Mouse (Mus musculus) intestine, embryonic 14.5 days (tissue): ENCODE results near the gene Hils1. TPM values are rescaled to one million over a fixed set of nuclear protein-coding genes. Genes with fewer than 3 reads are reported as not detected.

Experiments
- ATAC-seq: fragments of 200-750 bp; cut with Nextera tagmentation; replicated peaks from 2 replicates; pipeline ENCODE4 v1.8.0; 2017; ENCODE audit warnings: low read depth, moderate number of reproducible peaks, moderate TSS enrichment, moderate library complexity; ENCODE audit not compliant: low FRiP score, low TSS enrichment
- DNase-seq: peaks from one replicate; pipeline ENCODE4 v3.0.0-alpha.2; 2018; ENCODE audit warnings: low spot score
- H3K27ac ChIP-seq: fragments of 300-500 bp; sonication (generic); 2 replicates; pipeline ENCODE4 v1.5.1; 2014; ENCODE audit warnings: low read depth, mild to moderate bottlenecking, control low read depth
- H3K27me3 ChIP-seq: fragments of 300-500 bp; sonication (generic); replicated peaks from 2 replicates; pipeline ENCODE4 v1.6.1; 2014; ENCODE audit warnings: low read length, control low read depth; ENCODE audit not compliant: control insufficient read depth, insufficient read depth
- H3K36me3 ChIP-seq: fragments of 300-500 bp; sonication (generic); 2 replicates; pipeline ENCODE4 v1.6.1; 2014; ENCODE audit warnings: low read length, control low read depth; ENCODE audit not compliant: control insufficient read depth, insufficient read depth
- H3K4me1 ChIP-seq: fragments of 300-500 bp; sonication (generic); replicated peaks from 2 replicates; pipeline ENCODE4 v1.6.1; 2014; ENCODE audit warnings: low read length, control low read depth, mixed read lengths; ENCODE audit not compliant: control insufficient read depth, insufficient read depth
- H3K4me2 ChIP-seq: fragments of 300-500 bp; sonication (generic); 2 replicates; pipeline ENCODE4 v1.6.1; 2014; ENCODE audit warnings: low read length
- H3K4me3 ChIP-seq: fragments of 300-500 bp; sonication (generic); 2 replicates; pipeline ENCODE4 v1.5.1; 2014; ENCODE audit warnings: low read depth, low read length, control low read depth, mixed read lengths
- H3K9ac ChIP-seq: fragments of 300-500 bp; sonication (generic); 2 replicates; pipeline ENCODE4 v1.6.1; 2014; ENCODE audit warnings: mild to moderate bottlenecking, low read length
- H3K9me3 ChIP-seq: fragments of 300-500 bp; sonication (generic); 2 replicates; pipeline ENCODE4 v1.6.1; 2016; ENCODE audit warnings: low read length, control low read depth; ENCODE audit not compliant: control insufficient read depth
- WGBS: fragments of 180-500 bp; shearing (Covaris S2); extraction: QIAGEN DNeasy Blood & Tissue Kit; methylation state at CpG from one replicate; pipeline ENCODE4 v1.1.7; 2014; 5-methylcytosine and 5-hydroxymethylcytosine counted together
- polyA plus RNA-seq: library from polyadenylated mRNA; unstranded; fragments of >200 nt; fragmentation: Nextera tagmentation; extraction: Ambion mirVana; gene quantifications from 2 replicates; pipeline ENCODE4 v1.2.1, GENCODE M21; 2014

The Hils1 gene
- polyA plus RNA-seq, 1 experiment from 2014 or later = not detected

- peak overlapping the region; percentile 88 for H3K4me3 ChIP-seq
- no peak for DNase-seq
- 2% methylated on average over 20 of the region's 20 CpGs for WGBS
These were observed 25.0 kb downstream of the Hils1 start for GRCm38 (mm10) chr11:94992480-94992753.

GRCm38 (mm10) chr11:94992754-94993606 lies 25.6 kb downstream of the Hils1 start:
- Histone ChIP-seq H3K36me3 (peaks cover 30% of the 10 kb centered on the region), H3K4me1 (peaks cover 57% of the 10 kb centered on the region), H3K9ac (peak overlapping the region; percentile 86), H3K4me2 (peak overlapping the region; percentile 98), H3K27me3 (no peaks in the 10 kb centered on the region), H3K27ac (peak overlapping the region; percentile 81; the same call in 1 of the 2 replicates), H3K4me3 (peak overlapping the region; percentile 88), H3K9me3 (no peaks in the 10 kb centered on the region)
- DNase-seq (peak; percentile 75), ATAC-seq (0 out of 2 replicates have a peak, but pooled peaks have one; percentile 6)
- 2% methylated on average over 22 of the region's 22 CpGs for WGBS

More at GRCm38 (mm10) chr11:94992480-94992753, 25.0 kb downstream of the Hils1 start:
- H3K4me1 ChIP-seq = peaks cover 57% of the 10 kb centered on the region
- H3K36me3 ChIP-seq = peaks cover 24% of the 10 kb centered on the region
- peak overlapping the region; percentile 81; the same call in 1 of the 2 replicates for H3K27ac ChIP-seq
- no peak for ATAC-seq
- no peaks in the 10 kb centered on the region for H3K27me3 ChIP-seq
- H3K9ac ChIP-seq = peak overlapping the region; percentile 86
- H3K9me3 ChIP-seq = no peaks in the 10 kb centered on the region
- peak overlapping the region; percentile 98 for H3K4me2 ChIP-seq

GRCm38 (mm10) chr11:94994208-94994814 lies 26.9 kb downstream of the Hils1 start:
- H3K36me3 ChIP-seq = peaks cover 43% of the 10 kb centered on the region
- H3K4me3 ChIP-seq = peak overlapping the region; percentile 88
- no peak for ATAC-seq
- H3K27ac ChIP-seq = no peak overlapping the region
- no peak for DNase-seq
- no peaks in the 10 kb centered on the region for H3K9me3 ChIP-seq
- H3K27me3 ChIP-seq = no peaks in the 10 kb centered on the region
- H3K4me2 ChIP-seq = peak overlapping the region; percentile 98
- H3K4me1 ChIP-seq = peaks cover 48% of the 10 kb centered on the region
- 38% methylated on average over 10 of the region's 10 CpGs for WGBS
- H3K9ac ChIP-seq = peak overlapping the region; percentile 47

GRCm38 (mm10) chr11:94994947-94995772 lies 27.8 kb downstream of the Hils1 start:
- H3K9ac ChIP-seq = peak overlapping the region; percentile 47; the same call in 1 of the 2 replicates
- 81% methylated on average over 11 of the region's 11 CpGs for WGBS
- peaks cover 44% of the 10 kb centered on the region for H3K4me1 ChIP-seq
- DNase-seq = no peak
- no peaks in the 10 kb centered on the region for H3K27me3 ChIP-seq
- peak overlapping the region; percentile 98 for H3K4me2 ChIP-seq
- H3K4me3 ChIP-seq = 0 out of 2 replicates have a peak overlapping the region, but pooled peaks have one; percentile 88
- no peaks in the 10 kb centered on the region for H3K9me3 ChIP-seq
- H3K27ac ChIP-seq = no peak overlapping the region
- H3K36me3 ChIP-seq = peaks cover 52% of the 10 kb centered on the region
- no peak for ATAC-seq

- Histone ChIP-seq H3K4me3 (no peak overlapping the region), H3K27me3 (no peaks in the 10 kb centered on the region), H3K9ac (no peak overlapping the region), H3K36me3 (peaks cover 57% of the 10 kb centered on the region), H3K4me2 (no peak overlapping the region), H3K9me3 (no peaks in the 10 kb centered on the region), H3K4me1 (peaks cover 48% of the 10 kb centered on the region), H3K27ac (no peak overlapping the region)
- WGBS = 79% methylated on average over 8 of the region's 8 CpGs
- no peak for DNase-seq
- ATAC-seq = no peak
These were observed 28.7 kb downstream of the Hils1 start for GRCm38 (mm10) chr11:94996101-94996500.

GRCm38 (mm10) chr11:94996984-94997383 lies 29.6 kb downstream of the Hils1 start:
- DNase-seq = no peak
- Histone ChIP-seq H3K27ac (no peak overlapping the region), H3K4me3 (no peak overlapping the region), H3K36me3 (peaks cover 65% of the 10 kb centered on the region), H3K4me1 (peaks cover 48% of the 10 kb centered on the region), H3K9me3 (no peaks in the 10 kb centered on the region), H3K9ac (no peak overlapping the region), H3K27me3 (no peaks in the 10 kb centered on the region), H3K4me2 (no peak overlapping the region)
- ATAC-seq = no peak
- WGBS = 90% methylated on average over 6 of the region's 6 CpGs

- H3K4me1 ChIP-seq = peaks cover 48% of the 10 kb centered on the region
- WGBS = 54% methylated on average over 5 of the region's 5 CpGs
These were observed 30.2 kb downstream of the Hils1 start for GRCm38 (mm10) chr11:94997596-94997995.

GRCm38 (mm10) chr11:94998041-94998531 lies 30.7 kb downstream of the Hils1 start:
- WGBS = 74% methylated on average over 16 of the region's 16 CpGs
- Histone ChIP-seq H3K4me1 (peaks cover 44% of the 10 kb centered on the region), H3K9me3 (no peaks in the 10 kb centered on the region), H3K36me3 (peaks cover 76% of the 10 kb centered on the region), H3K27ac (no peak overlapping the region), H3K27me3 (no peaks in the 10 kb centered on the region), H3K9ac (no peak overlapping the region), H3K4me3 (no peak overlapping the region), H3K4me2 (no peak overlapping the region)
- no peak for DNase-seq
- ATAC-seq = no peak; the same call in 1 of the 2 replicates

More at GRCm38 (mm10) chr11:94997596-94997995, 30.2 kb downstream of the Hils1 start:
- Histone ChIP-seq H3K9ac (no peak overlapping the region), H3K27me3 (no peaks in the 10 kb centered on the region), H3K27ac (no peak overlapping the region), H3K4me2 (no peak overlapping the region), H3K4me3 (no peak overlapping the region), H3K36me3 (peaks cover 71% of the 10 kb centered on the region), H3K9me3 (no peaks in the 10 kb centered on the region)
- DNase-seq = no peak
- ATAC-seq = 0 out of 2 replicates have a peak, but pooled peaks have one; percentile 22
